Mouse (Mus musculus) kidney, adult 11 months (tissue): Measurements from ENCODE around the gene Coro1b.
"Not testable (repeated sequence)": the region's sequence is repeated elsewhere in the genome, so short reads cannot be mapped to it uniquely, and the experiment has no call there.

Experiments used
- DNase-seq: peaks from one replicate; pipeline ENCODE4 v3.0.0; 2022

Coro1b gene

GRCm38 (mm10) chr19:4121097-4121805 lies 27.2 kb upstream of the Coro1b start:
- DNase-seq: peak; percentile 99

- DNase-seq: not testable (repeated sequence)
These were observed 26.5 kb upstream of the Coro1b start for GRCm38 (mm10) chr19:4121896-4122295.

- no peak for DNase-seq
These were observed 25.7 kb upstream of the Coro1b start for GRCm38 (mm10) chr19:4122411-4123370.

GRCm38 (mm10) chr19:4124432-4124831 lies 24.0 kb upstream of the Coro1b start:
- no peak for DNase-seq

GRCm38 (mm10) chr19:4125268-4125667 lies 23.2 kb upstream of the Coro1b start:
- DNase-seq: not testable (repeated sequence)

GRCm38 (mm10) chr19:4125741-4126696 lies 22.4 kb upstream of the Coro1b start, which contains the start of gene Aip:
Aip (minus strand) TSS chr19:4125858.
- peak; percentile 98 for DNase-seq

GRCm38 (mm10) chr19:4126759-4127495 lies 21.5 kb upstream of the Coro1b start:
- DNase-seq: no peak

- DNase-seq: no peak
These were observed 19.0 kb upstream of the Coro1b start for GRCm38 (mm10) chr19:4129462-4129861.

GRCm38 (mm10) chr19:4130106-4130505 lies 18.3 kb upstream of the Coro1b start:
- DNase-seq: no peak

GRCm38 (mm10) chr19:4131075-4131474 lies 17.3 kb upstream of the Coro1b start:
- DNase-seq: no peak

GRCm38 (mm10) chr19:4131768-4132167 lies 16.7 kb upstream of the Coro1b start:
- no peak for DNase-seq

GRCm38 (mm10) chr19:4134354-4134753 lies 14.1 kb upstream of the Coro1b start:
- no peak for DNase-seq

GRCm38 (mm10) chr19:4135229-4135962 lies 13.0 kb upstream of the Coro1b start:
- not testable (repeated sequence) for DNase-seq

- not testable (repeated sequence) for DNase-seq
These were observed 12.5 kb upstream of the Coro1b start for GRCm38 (mm10) chr19:4135963-4136345.

GRCm38 (mm10) chr19:4136463-4136862 lies 12.0 kb upstream of the Coro1b start:
- no peak for DNase-seq

- DNase-seq: no peak
These were observed 10.5 kb upstream of the Coro1b start for GRCm38 (mm10) chr19:4137913-4138312.

GRCm38 (mm10) chr19:4139446-4139845 lies 9.0 kb upstream of the Coro1b start, which contains the start of gene Gpr152:
Gpr152 (plus strand) TSS chr19:4139787.
- DNase-seq: no peak

- DNase-seq: no peak
These were observed 8.3 kb upstream of the Coro1b start for GRCm38 (mm10) chr19:4140147-4140546.

GRCm38 (mm10) chr19:4142416-4143173 lies 5.8 kb upstream of the Coro1b start:
- DNase-seq: peak; percentile 75

GRCm38 (mm10) chr19:4143759-4144268 lies 4.6 kb upstream of the Coro1b start, which contains the start of gene Cabp4:
Cabp4 (minus strand) TSS chr19:4144033.
- DNase-seq: no peak
